Mouse (Mus musculus): ENCODE data around the gene Olfr835.

Olfr835 gene

GRCm38 (mm10) chr9:19032435-19032834 lies at the start of gene Olfr835:
TSS of gene Olfr835 (plus strand) at chr9:19032735.
- CTCF ChIA-PET, result no interaction called here

- CTCF ChIA-PET, result no interaction called here
Observed at GRCm38 (mm10) chr9:18987690-18988089, 44.8 kb upstream of the Olfr835 start, which contains the start of gene Olfr834. TSS of gene Olfr834 (plus strand) at chr9:18987990.

- CTCF ChIA-PET, result no interaction called here
Observed at GRCm38 (mm10) chr9:19084986-19085385, 52.5 kb downstream of the Olfr835 start.
